Mouse (Mus musculus): Measurements from ENCODE around the gene Tmtc2. TPM values are rescaled to one million over a fixed set of nuclear protein-coding genes. Genes with fewer than 3 reads are reported as not detected.

Tmtc2 gene
- polyA plus RNA-seq, 1 experiment from 2014 or later, result 9.6 TPM

- peaks cover 8% of the 10 kb centered on the region; the same call in 1 of the 2 replicates for H3K4me1 ChIP-seq (ENCODE audit: control insufficient read depth, insufficient read depth, low read length)
- no peaks in the 10 kb centered on the region for H3K27me3 ChIP-seq (ENCODE audit: control insufficient read depth, insufficient read depth, low read length)
- peak overlapping the region; percentile 97 for H3K4me2 ChIP-seq (ENCODE audit: low read depth, low read length)
- no peaks in the 10 kb centered on the region for H3K9me3 ChIP-seq (replicated peaks; ENCODE audit: control insufficient read depth, low read length)
- H3K27ac ChIP-seq (ENCODE audit: low read length), result peak overlapping the region; percentile 88
- H3K4me3 ChIP-seq (replicated peaks; ENCODE audit: low read length), result peak overlapping the region; percentile 88
- under 1% methylated on average over 44 of the region's 44 CpGs for WGBS
- peak; percentile 74 for ATAC-seq (ENCODE audit: insufficient read depth, low FRiP score)
- no peaks in the 10 kb centered on the region for H3K36me3 ChIP-seq (ENCODE audit: control insufficient read depth, insufficient read depth, low read length)
- H3K9ac ChIP-seq (ENCODE audit: low read length), result peak overlapping the region; percentile 85
These were observed 727 bp upstream of the Tmtc2 start for GRCm38 (mm10) chr10:105574695-105575660.

DNA sequence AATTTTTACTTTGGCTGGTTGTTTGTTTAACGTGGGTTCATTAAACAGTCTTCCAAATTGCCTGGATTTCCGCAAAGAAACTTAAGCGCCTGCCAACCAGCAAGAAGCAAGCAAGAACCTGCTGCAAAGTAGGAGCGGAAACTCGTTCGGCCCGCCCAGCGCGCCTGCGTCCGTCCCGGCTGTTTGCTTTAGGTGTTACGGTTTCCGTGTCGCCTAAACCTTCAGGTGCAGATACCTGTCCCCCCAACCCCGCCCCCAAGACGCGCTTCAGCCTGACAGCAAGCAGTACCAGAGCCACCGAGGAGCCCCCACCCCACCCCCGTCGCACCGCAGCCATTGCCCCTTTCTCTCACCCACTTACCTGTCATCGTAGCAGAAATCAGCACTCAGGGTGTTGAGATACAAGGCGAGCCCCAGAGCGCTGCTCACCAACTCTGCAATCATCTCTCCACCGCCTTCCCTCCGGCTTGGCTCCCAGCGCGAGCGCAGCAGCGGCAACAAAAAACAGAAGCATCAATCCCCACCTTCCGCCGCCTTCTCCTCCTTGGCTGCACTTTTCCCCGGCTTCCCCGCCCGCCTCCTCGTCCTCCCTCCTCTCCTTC lies 844 bp downstream of the Tmtc2 start:
- H3K4me3 ChIP-seq (replicated peaks; ENCODE audit: low read length), result peak overlapping the region; percentile 88
- H3K36me3 ChIP-seq (ENCODE audit: control insufficient read depth, insufficient read depth, low read length), result no peaks in the 10 kb centered on the region
- H3K9me3 ChIP-seq (replicated peaks; ENCODE audit: control insufficient read depth, low read length), result no peaks in the 10 kb centered on the region
- peak overlapping the region; percentile 88 for H3K27ac ChIP-seq (ENCODE audit: low read length)
- ATAC-seq (ENCODE audit: insufficient read depth, low FRiP score), result no peak
- H3K4me1 ChIP-seq (ENCODE audit: control insufficient read depth, insufficient read depth, low read length), result peaks cover 5% of the 10 kb centered on the region; the same call in 1 of the 2 replicates
- under 1% methylated on average over 37 of the region's 37 CpGs for WGBS
- no peaks in the 10 kb centered on the region for H3K27me3 ChIP-seq (ENCODE audit: control insufficient read depth, insufficient read depth, low read length)
- peak overlapping the region; percentile 85 for H3K9ac ChIP-seq (ENCODE audit: low read length)
- H3K4me2 ChIP-seq (ENCODE audit: low read depth, low read length), result peak overlapping the region; percentile 97

DNA sequence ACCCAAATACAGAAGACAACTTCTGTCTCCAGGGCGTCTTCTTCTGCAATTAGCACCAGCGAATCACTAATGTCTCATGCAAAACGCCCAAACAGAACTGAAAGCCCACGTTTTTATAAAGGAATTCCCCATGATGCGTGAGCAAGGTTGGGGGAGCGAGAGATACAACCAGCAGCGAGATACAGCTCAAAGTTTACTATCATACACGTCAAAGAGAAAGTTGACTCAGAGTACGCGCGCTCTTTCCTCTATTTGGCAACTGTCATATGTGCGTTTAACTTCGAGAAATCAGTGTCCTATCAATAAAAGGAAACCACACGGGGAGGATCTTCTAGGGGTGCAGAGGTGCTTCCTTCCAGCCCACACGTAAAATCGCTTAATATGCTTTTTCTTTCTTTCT lies 1.4 kb downstream of the Tmtc2 start:
- H3K27ac ChIP-seq (ENCODE audit: low read length), result no peak overlapping the region
- H3K9me3 ChIP-seq (replicated peaks; ENCODE audit: control insufficient read depth, low read length), result no peaks in the 10 kb centered on the region
- H3K4me3 ChIP-seq (replicated peaks; ENCODE audit: low read length), result peak overlapping the region; percentile 88
- ATAC-seq (ENCODE audit: insufficient read depth, low FRiP score), result no peak
- peaks cover 5% of the 10 kb centered on the region; the same call in 1 of the 2 replicates for H3K4me1 ChIP-seq (ENCODE audit: control insufficient read depth, insufficient read depth, low read length)
- no peaks in the 10 kb centered on the region for H3K27me3 ChIP-seq (ENCODE audit: control insufficient read depth, insufficient read depth, low read length)
- H3K36me3 ChIP-seq (ENCODE audit: control insufficient read depth, insufficient read depth, low read length), result no peaks in the 10 kb centered on the region
- peak overlapping the region; percentile 65 for H3K9ac ChIP-seq (ENCODE audit: low read length)
- H3K4me2 ChIP-seq (ENCODE audit: low read depth, low read length), result peak overlapping the region; percentile 97
- WGBS, result 3% methylated on average over 16 of the region's 16 CpGs

- Histone ChIP-seq H3K36me3 (ENCODE audit: control insufficient read depth, insufficient read depth, low read length) (no peaks in the 10 kb centered on the region), H3K27ac (ENCODE audit: low read length) (no peak overlapping the region), H3K4me1 (ENCODE audit: control insufficient read depth, insufficient read depth, low read length) (peaks cover 5% of the 10 kb centered on the region; the same call in 1 of the 2 replicates), H3K4me2 (ENCODE audit: low read depth, low read length) (peak overlapping the region; percentile 97), H3K9ac (ENCODE audit: low read length) (peak overlapping the region; percentile 65), H3K4me3 (replicated peaks; ENCODE audit: low read length) (peak overlapping the region; percentile 88), H3K9me3 (replicated peaks; ENCODE audit: control insufficient read depth, low read length) (no peaks in the 10 kb centered on the region), H3K27me3 (ENCODE audit: control insufficient read depth, insufficient read depth, low read length) (no peaks in the 10 kb centered on the region)
- WGBS, result 53% methylated on average over 7 of the region's 7 CpGs
- no peak for ATAC-seq (ENCODE audit: insufficient read depth, low FRiP score)
These were observed 1.9 kb downstream of the Tmtc2 start for GRCm38 (mm10) chr10:105572301-105572700.

GRCm38 (mm10) chr10:105571831-105572230 lies 2.4 kb downstream of the Tmtc2 start:
- peak overlapping the region; percentile 88 for H3K4me3 ChIP-seq (replicated peaks; ENCODE audit: low read length)
- no peak for ATAC-seq (ENCODE audit: insufficient read depth, low FRiP score)
- WGBS, result 48% methylated on average over 4 of the region's 4 CpGs
- H3K27ac ChIP-seq (ENCODE audit: low read length), result no peak overlapping the region
- H3K9ac ChIP-seq (ENCODE audit: low read length), result peak overlapping the region; percentile 65
- peaks cover 5% of the 10 kb centered on the region; the same call in 1 of the 2 replicates for H3K4me1 ChIP-seq (ENCODE audit: control insufficient read depth, insufficient read depth, low read length)
- H3K27me3 ChIP-seq (ENCODE audit: control insufficient read depth, insufficient read depth, low read length), result no peaks in the 10 kb centered on the region
- H3K36me3 ChIP-seq (ENCODE audit: control insufficient read depth, insufficient read depth, low read length), result no peaks in the 10 kb centered on the region
- peak overlapping the region; percentile 97 for H3K4me2 ChIP-seq (ENCODE audit: low read depth, low read length)
- no peaks in the 10 kb centered on the region for H3K9me3 ChIP-seq (replicated peaks; ENCODE audit: control insufficient read depth, low read length)

GRCm38 (mm10) chr10:105571019-105571418 lies 3.2 kb downstream of the Tmtc2 start:
- H3K9ac ChIP-seq (ENCODE audit: low read length), result no peak overlapping the region
- H3K4me1 ChIP-seq (ENCODE audit: control insufficient read depth, insufficient read depth, low read length), result peaks cover 5% of the 10 kb centered on the region; the same call in 1 of the 2 replicates
- 0 out of 2 replicates have a peak overlapping the region, but pooled peaks have one; percentile 3 for H3K4me2 ChIP-seq (ENCODE audit: low read depth, low read length)
- H3K27ac ChIP-seq (ENCODE audit: low read length), result no peak overlapping the region
- ATAC-seq (ENCODE audit: insufficient read depth, low FRiP score), result no peak
- H3K9me3 ChIP-seq (replicated peaks; ENCODE audit: control insufficient read depth, low read length), result no peaks in the 10 kb centered on the region
- H3K4me3 ChIP-seq (replicated peaks; ENCODE audit: low read length), result no peak overlapping the region
- H3K36me3 ChIP-seq (ENCODE audit: control insufficient read depth, insufficient read depth, low read length), result no peaks in the 10 kb centered on the region
- 81% methylated on average over 8 of the region's 8 CpGs for WGBS
- H3K27me3 ChIP-seq (ENCODE audit: control insufficient read depth, insufficient read depth, low read length), result no peaks in the 10 kb centered on the region

GRCm38 (mm10) chr10:105569573-105569972 lies 4.7 kb downstream of the Tmtc2 start:
- H3K9ac ChIP-seq (ENCODE audit: low read length), result no peak overlapping the region
- no peak overlapping the region for H3K27ac ChIP-seq (ENCODE audit: low read length)
- ATAC-seq (ENCODE audit: insufficient read depth, low FRiP score), result no peak
- H3K4me3 ChIP-seq (replicated peaks; ENCODE audit: low read length), result no peak overlapping the region
- H3K27me3 ChIP-seq (ENCODE audit: control insufficient read depth, insufficient read depth, low read length), result no peaks in the 10 kb centered on the region
- H3K4me1 ChIP-seq (ENCODE audit: control insufficient read depth, insufficient read depth, low read length), result peaks cover 5% of the 10 kb centered on the region; the same call in 1 of the 2 replicates
- 57% methylated on average over 4 of the region's 4 CpGs for WGBS
- no peaks in the 10 kb centered on the region for H3K9me3 ChIP-seq (replicated peaks; ENCODE audit: control insufficient read depth, low read length)
- H3K36me3 ChIP-seq (ENCODE audit: control insufficient read depth, insufficient read depth, low read length), result no peaks in the 10 kb centered on the region
- H3K4me2 ChIP-seq (ENCODE audit: low read depth, low read length), result no peak overlapping the region

DNA sequence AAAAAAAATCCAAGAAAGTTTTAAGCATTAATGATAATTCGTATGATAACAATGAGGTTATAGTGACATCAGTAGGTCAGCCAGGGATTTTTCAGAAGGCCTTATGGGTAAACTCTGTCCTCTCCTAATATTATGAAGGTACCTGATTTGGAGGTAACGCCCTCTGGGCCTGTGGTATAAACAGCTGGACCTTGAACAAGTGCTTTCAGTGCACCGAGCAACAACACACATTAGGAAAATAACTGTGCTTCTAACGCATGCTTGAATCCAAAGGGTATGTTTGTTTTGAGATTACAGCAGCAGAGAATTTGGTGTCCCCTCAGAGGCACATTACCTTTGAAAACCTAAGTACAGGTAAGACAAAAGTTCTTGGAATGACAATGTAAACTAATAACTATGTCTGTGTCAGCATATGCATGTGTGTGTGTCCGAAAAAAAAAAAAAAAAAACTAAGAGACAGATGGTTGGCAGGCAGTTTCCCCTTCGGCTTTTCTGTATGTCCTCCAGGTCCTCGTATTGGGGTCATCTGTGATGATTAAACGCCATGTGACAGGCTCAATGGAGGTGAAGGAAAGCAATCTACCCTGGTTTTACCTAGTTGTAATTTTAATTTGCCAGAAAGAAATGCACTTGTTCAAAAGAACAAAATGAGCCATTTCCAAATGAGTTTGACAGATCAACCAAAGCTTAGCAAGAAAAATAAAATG lies 6.3 kb downstream of the Tmtc2 start:
- H3K27ac ChIP-seq (ENCODE audit: low read length), result no peak overlapping the region
- H3K4me3 ChIP-seq (replicated peaks; ENCODE audit: low read length), result no peak overlapping the region
- H3K9me3 ChIP-seq (replicated peaks; ENCODE audit: control insufficient read depth, low read length), result no peaks in the 10 kb centered on the region
- no peak for ATAC-seq (ENCODE audit: insufficient read depth, low FRiP score)
- H3K9ac ChIP-seq (ENCODE audit: low read length), result no peak overlapping the region
- 68% methylated on average over 8 of the region's 8 CpGs for WGBS
- no peaks in the 10 kb centered on the region for H3K36me3 ChIP-seq (ENCODE audit: control insufficient read depth, insufficient read depth, low read length)
- H3K27me3 ChIP-seq (ENCODE audit: control insufficient read depth, insufficient read depth, low read length), result no peaks in the 10 kb centered on the region
- no peak overlapping the region for H3K4me2 ChIP-seq (ENCODE audit: low read depth, low read length)
- H3K4me1 ChIP-seq (ENCODE audit: control insufficient read depth, insufficient read depth, low read length), result peaks cover 5% of the 10 kb centered on the region; the same call in 1 of the 2 replicates
